Mouse (Mus musculus) cortical plate, adult 2 months (tissue): Measurements from ENCODE around the gene Sec1.

Source experiments
- CTCF ChIP-seq: fragments of 200-500 bp; IDR thresholded peaks from 2 replicates; pipeline ENCODE4 v1.5.1; 2011; ENCODE audit warnings: mild to moderate bottlenecking, control low read depth, low read length; ENCODE audit not compliant: insufficient read depth; ENCODE audit errors: extremely low read depth
- POLR2A ChIP-seq: fragments of 200-500 bp; IDR thresholded peaks from 2 replicates; pipeline ENCODE4 v1.6.1; 2011; ENCODE audit warnings: mild to moderate bottlenecking, low read length, control low read depth; ENCODE audit not compliant: insufficient read depth; ENCODE audit errors: extremely low read depth

GRCm38 (mm10) chr7:45716460-45716857 is 22.3 kb upstream of the Sec1 start:
- TF ChIP-seq CTCF (no peak), POLR2A (no peak)
